Mouse (Mus musculus) hindbrain, embryonic 16.5 days (tissue): ENCODE measurements around the gene Olfr586. TPM values are rescaled to one million over a fixed set of nuclear protein-coding genes. Genes with fewer than 3 reads are reported as not detected.

Experiments used
- ATAC-seq: fragments of 200-750 bp; cut with Nextera tagmentation; 2 replicates; pipeline ENCODE4 v1.8.0; 2017; ENCODE audit warnings: moderate TSS enrichment, moderate library complexity
- H3K27ac ChIP-seq: fragments of 300-500 bp; sonication (generic); 2 replicates; pipeline ENCODE4 v1.5.1; 2014; ENCODE audit warnings: low read depth, mild to moderate bottlenecking, control low read depth, low read length, moderate library complexity
- H3K27me3 ChIP-seq: fragments of 300-500 bp; sonication (generic); replicated peaks from 2 replicates; pipeline ENCODE4 v1.6.1; 2014; ENCODE audit warnings: low read length; ENCODE audit not compliant: control insufficient read depth, insufficient read depth
- H3K36me3 ChIP-seq: fragments of 300-500 bp; sonication (generic); 2 replicates; pipeline ENCODE4 v1.6.1; 2014; ENCODE audit warnings: mild to moderate bottlenecking, low read length, moderate library complexity, mixed read lengths; ENCODE audit not compliant: control insufficient read depth, insufficient read depth
- H3K4me1 ChIP-seq: fragments of 300-500 bp; sonication (generic); 2 replicates; pipeline ENCODE4 v1.6.1; 2014; ENCODE audit warnings: low read depth, low read length; ENCODE audit not compliant: control insufficient read depth, insufficient read depth
- H3K4me2 ChIP-seq: fragments of 300-500 bp; sonication (generic); 2 replicates; pipeline ENCODE4 v1.6.1; 2014; ENCODE audit warnings: mild to moderate bottlenecking, low read length, control low read depth, moderate library complexity
- H3K4me3 ChIP-seq: fragments of 300-500 bp; sonication (generic); 2 replicates; pipeline ENCODE4 v1.5.1; 2014; ENCODE audit warnings: mild to moderate bottlenecking, low read length, control low read depth, moderate library complexity
- H3K9ac ChIP-seq: fragments of 300-500 bp; sonication (generic); 2 replicates; pipeline ENCODE4 v1.6.1; 2014; ENCODE audit warnings: low read depth, mild to moderate bottlenecking, control low read depth, low read length, moderate library complexity
- H3K9me3 ChIP-seq: fragments of 300-500 bp; sonication (generic); 2 replicates; pipeline ENCODE4 v1.6.1; 2014; ENCODE audit warnings: mild to moderate bottlenecking, low read length, moderate library complexity; ENCODE audit not compliant: control insufficient read depth
- WGBS: fragments of 180-500 bp; shearing (Covaris S2); extraction: QIAGEN DNeasy Blood & Tissue Kit; methylation state at CpG from one replicate; pipeline ENCODE4 v1.1.7; 2014; 5-methylcytosine and 5-hydroxymethylcytosine counted together
- polyA plus RNA-seq: library from polyadenylated mRNA; unstranded; fragments of >200 nt; fragmentation: Nextera tagmentation; extraction: Ambion mirVana; gene quantifications from 2 replicates; pipeline ENCODE4 v1.2.1, GENCODE M21; 2015

The Olfr586 gene
- not detected in 2 replicates for polyA plus RNA-seq

DNA sequence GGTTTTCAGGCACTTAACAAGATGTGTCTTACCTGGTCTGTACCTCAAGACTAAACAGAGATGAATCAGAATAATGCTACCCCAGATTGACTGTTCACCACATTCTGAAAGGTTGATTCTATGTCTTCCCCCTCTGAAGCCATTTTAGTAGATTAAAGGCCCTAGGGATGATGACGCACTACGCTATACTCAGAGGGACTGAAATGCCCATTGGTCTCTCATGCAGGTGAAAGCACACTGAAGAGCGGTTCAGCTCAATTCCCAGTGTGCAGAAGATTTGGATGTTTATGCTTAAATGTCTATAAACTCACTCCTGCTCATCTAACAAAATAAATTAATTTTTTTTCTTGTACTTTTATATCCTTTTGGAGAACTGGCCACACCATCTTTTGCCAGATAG, at the start of gene Olfr586:
Gene Olfr586 (minus strand): TSS at position 101 of the 400 bp plus-strand sequence.
- Histone ChIP-seq H3K27me3 (no peaks in the 10 kb centered on the region), H3K27ac (no peak within 1 kb of the TSS), H3K9ac (no peak within 1 kb of the TSS), H3K9me3 (no peaks in the 10 kb centered on the region), H3K4me3 (no peak within 1 kb of the TSS), H3K4me2 (no peak within 1 kb of the TSS), H3K36me3 (no peaks in the 10 kb centered on the region), H3K4me1 (no peaks in the 10 kb centered on the region)
- no peak for ATAC-seq
- 94% methylated on average over 3 of the region's 3 CpGs for WGBS

GRCm38 (mm10) chr7:103169697-103170096, 44.3 kb upstream of the Olfr586 start:
- Histone ChIP-seq H3K27me3 (no peaks in the 10 kb centered on the region), H3K9ac (no peak overlapping the region), H3K36me3 (no peaks in the 10 kb centered on the region), H3K27ac (no peak overlapping the region), H3K4me1 (no peaks in the 10 kb centered on the region), H3K9me3 (no peaks in the 10 kb centered on the region; the same call in 1 of the 2 replicates), H3K4me3 (no peak overlapping the region), H3K4me2 (no peak overlapping the region)
- 72% methylated on average over 5 of the region's 5 CpGs for WGBS
- ATAC-seq = no peak

DNA sequence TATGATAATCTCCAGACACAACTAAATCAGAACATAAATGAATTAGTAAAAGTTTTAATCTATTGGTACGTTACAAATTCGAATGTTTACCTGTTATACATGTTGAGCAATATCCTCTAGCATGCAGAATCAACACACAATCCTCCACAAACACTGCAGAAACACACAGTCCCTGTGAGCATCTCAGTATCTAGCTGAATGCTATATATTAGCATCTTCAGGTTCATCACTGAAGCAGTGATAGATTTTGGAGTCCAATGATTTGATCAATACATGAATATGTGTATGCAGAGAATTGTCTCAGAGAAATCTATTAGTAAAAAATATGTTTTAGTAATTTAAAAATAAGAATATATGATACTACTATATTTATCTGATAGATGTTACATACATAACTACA, 30.8 kb upstream of the Olfr586 start, which contains the start of gene Olfr589:
Gene Olfr589 (minus strand): TSS at position 101 of the 400 bp plus-strand sequence.
- Histone ChIP-seq H3K9ac (no peak within 1 kb of the TSS), H3K27ac (no peak within 1 kb of the TSS), H3K4me1 (no peaks in the 10 kb centered on the region), H3K36me3 (no peaks in the 10 kb centered on the region), H3K4me3 (no peak within 1 kb of the TSS), H3K4me2 (no peak within 1 kb of the TSS), H3K9me3 (no peaks in the 10 kb centered on the region), H3K27me3 (no peaks in the 10 kb centered on the region)
- ATAC-seq = no peak
- 65% methylated on average over 2 of the region's 2 CpGs for WGBS

- H3K36me3 ChIP-seq = no peaks in the 10 kb centered on the region
- H3K4me2 ChIP-seq = no peak within 1 kb of the TSS
- no peak within 1 kb of the TSS for H3K27ac ChIP-seq
- WGBS = 81% methylated on average over 1 of the region's 1 CpGs
- no peak within 1 kb of the TSS for H3K9ac ChIP-seq
- no peak within 1 kb of the TSS for H3K4me3 ChIP-seq
- H3K4me1 ChIP-seq = no peaks in the 10 kb centered on the region
- no peak for ATAC-seq
- H3K27me3 ChIP-seq = no peaks in the 10 kb centered on the region
- H3K9me3 ChIP-seq = no peaks in the 10 kb centered on the region
These were observed 15.1 kb upstream of the Olfr586 start, which contains the start of gene Olfr588-ps1 for GRCm38 (mm10) chr7:103140579-103140978. Gene Olfr588-ps1 (plus strand): TSS chr7:103140879.

DNA sequence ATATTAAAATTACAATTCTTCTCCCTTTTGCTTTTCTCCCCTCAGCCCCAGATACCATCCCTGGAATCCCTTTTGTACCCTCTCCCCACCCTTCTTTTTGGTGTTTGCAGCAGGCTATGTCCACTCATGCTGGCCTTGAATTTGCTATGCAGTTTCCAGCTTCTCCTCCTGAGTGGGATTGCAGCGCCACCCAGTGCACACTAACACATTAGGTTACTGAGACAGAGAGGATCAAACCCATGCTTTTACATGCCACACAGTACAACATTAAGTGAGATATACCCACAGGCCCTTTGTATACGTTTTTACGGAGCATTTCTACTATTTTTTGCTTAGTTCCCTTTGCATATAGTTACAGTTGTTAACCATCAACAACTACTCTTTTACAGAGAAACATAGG, 6.0 kb downstream of the Olfr586 start:
- H3K9me3 ChIP-seq = no peaks in the 10 kb centered on the region
- H3K36me3 ChIP-seq = no peaks in the 10 kb centered on the region
- 57% methylated on average over 3 of the region's 3 CpGs for WGBS
- no peak overlapping the region for H3K9ac ChIP-seq
- H3K27me3 ChIP-seq = no peaks in the 10 kb centered on the region
- H3K4me3 ChIP-seq = no peak overlapping the region
- H3K4me2 ChIP-seq = no peak overlapping the region
- ATAC-seq = no peak
- no peak overlapping the region for H3K27ac ChIP-seq
- no peaks in the 10 kb centered on the region for H3K4me1 ChIP-seq

GRCm38 (mm10) chr7:103097420-103097819, 28.0 kb downstream of the Olfr586 start, which contains the start of gene Olfr585:
Gene Olfr585 (plus strand): TSS chr7:103097720.
- H3K36me3 ChIP-seq = no peaks in the 10 kb centered on the region
- H3K4me1 ChIP-seq = no peaks in the 10 kb centered on the region
- no peak within 1 kb of the TSS for H3K27ac ChIP-seq
- H3K27me3 ChIP-seq = no peaks in the 10 kb centered on the region
- 89% methylated on average over 1 of the region's 1 CpGs for WGBS
- H3K4me2 ChIP-seq = no peak within 1 kb of the TSS
- no peak within 1 kb of the TSS for H3K9ac ChIP-seq
- ATAC-seq = no peak
- H3K9me3 ChIP-seq = no peaks in the 10 kb centered on the region
- no peak within 1 kb of the TSS for H3K4me3 ChIP-seq

- Histone ChIP-seq H3K9me3 (peaks cover 12% of the 10 kb centered on the region), H3K4me3 (no peak within 1 kb of the TSS), H3K4me2 (no peak within 1 kb of the TSS), H3K27ac (no peak within 1 kb of the TSS), H3K9ac (no peak within 1 kb of the TSS), H3K4me1 (no peaks in the 10 kb centered on the region), H3K36me3 (no peaks in the 10 kb centered on the region), H3K27me3 (no peaks in the 10 kb centered on the region)
- ATAC-seq = no peak
- 80% methylated on average over 1 of the region's 1 CpGs for WGBS
These were observed 43.9 kb downstream of the Olfr586 start, which contains the start of gene Olfr584 for GRCm38 (mm10) chr7:103081585-103081984. Gene Olfr584 (plus strand): TSS chr7:103081885.

Other genes starting within 250 kb of the Olfr586 start
- gene Olfr568, start 248.5 kb downstream of the Olfr586 start, polyA plus RNA-seq = not detected in 2 replicates
- gene Olfr569, start 234.8 kb downstream of the Olfr586 start, polyA plus RNA-seq = not detected in 2 replicates
- 0.15 and 0.40 TPM in 2 replicates for gene Olfr570, start 231.1 kb downstream of the Olfr586 start, polyA plus RNA-seq
- not detected in 2 replicates for gene Olfr571, start 208.1 kb downstream of the Olfr586 start, polyA plus RNA-seq
- not detected in 2 replicates for gene Olfr572, start 201.2 kb downstream of the Olfr586 start, polyA plus RNA-seq
- gene Olfr573-ps1, start 183.1 kb downstream of the Olfr586 start, polyA plus RNA-seq = not detected in 2 replicates
- 0.25 TPM in 1 of 2 replicates, not detected in the other for gene Olfr574, start 177.2 kb downstream of the Olfr586 start, polyA plus RNA-seq
- gene Olfr575, start 166.9 kb downstream of the Olfr586 start, polyA plus RNA-seq = not detected in 2 replicates
- not detected in 2 replicates for gene Olfr576, start 163.0 kb downstream of the Olfr586 start, polyA plus RNA-seq
- not detected in 2 replicates for gene Olfr577, start 149.7 kb downstream of the Olfr586 start, polyA plus RNA-seq
- gene Olfr578, start 136.3 kb downstream of the Olfr586 start, polyA plus RNA-seq = not detected in 2 replicates
- gene Olfr582, start 87.6 kb downstream of the Olfr586 start, polyA plus RNA-seq = not detected in 2 replicates
- gene Olfr583, start 74.3 kb downstream of the Olfr586 start, polyA plus RNA-seq = not detected in 2 replicates
- gene Olfr584, start 43.8 kb downstream of the Olfr586 start, polyA plus RNA-seq = not detected in 2 replicates
- gene Olfr585, start 27.9 kb downstream of the Olfr586 start, polyA plus RNA-seq = not detected in 2 replicates
- gene Olfr588-ps1, start 15.2 kb upstream of the Olfr586 start, polyA plus RNA-seq = not detected in 2 replicates
- not detected in 2 replicates for gene Olfr589, start 30.7 kb upstream of the Olfr586 start, polyA plus RNA-seq
- gene Olfr591, start 52.7 kb upstream of the Olfr586 start, polyA plus RNA-seq = not detected in 2 replicates
- gene Olfr592, start 59.2 kb upstream of the Olfr586 start, polyA plus RNA-seq = not detected in 2 replicates
- gene Olfr593, start 86.2 kb upstream of the Olfr586 start, polyA plus RNA-seq = not detected in 2 replicates
- gene Olfr594, start 91.4 kb upstream of the Olfr586 start, polyA plus RNA-seq = not detected in 2 replicates
- gene Usp17ld, start 126.9 kb upstream of the Olfr586 start, polyA plus RNA-seq = not detected in 2 replicates
- not detected in 2 replicates for gene Olfr596, start 180.0 kb upstream of the Olfr586 start, polyA plus RNA-seq
- not detected in 2 replicates for gene Olfr597, start 190.7 kb upstream of the Olfr586 start, polyA plus RNA-seq
- gene Olfr598, start 197.9 kb upstream of the Olfr586 start, polyA plus RNA-seq = not detected in 2 replicates
- gene Olfr599, start 210.3 kb upstream of the Olfr586 start, polyA plus RNA-seq = not detected in 2 replicates
- gene Olfr600, start 224.0 kb upstream of the Olfr586 start, polyA plus RNA-seq = not detected in 2 replicates
- gene Olfr601, start 237.0 kb upstream of the Olfr586 start, polyA plus RNA-seq = not detected in 2 replicates